Mouse (Mus musculus): ENCODE results near the gene Olfr965.
"Not testable (repeated sequence)": the region's sequence is repeated elsewhere in the genome, so short reads cannot be mapped to it uniquely, and the experiment has no call there.

Gene Olfr965

GRCm38 (mm10) chr9:39711053-39711452 is at the start of gene Olfr965:
Gene Olfr965 (plus strand): TSS chr9:39711353.
- no peak for DNase-seq (ENCODE audit: low spot score)

GRCm38 (mm10) chr9:39666905-39667304 is 44.2 kb upstream of the Olfr965 start, which contains the start of gene Olfr963:
Gene Olfr963 (plus strand): TSS chr9:39667205.
- no peak for DNase-seq (ENCODE audit: low spot score)

- no peak for DNase-seq (ENCODE audit: low spot score)
Measured at GRCm38 (mm10) chr9:39669723-39670122, 41.4 kb upstream of the Olfr965 start.

GRCm38 (mm10) chr9:39674820-39675219 is 36.3 kb upstream of the Olfr965 start:
- DNase-seq (ENCODE audit: low spot score), result no peak

- DNase-seq (ENCODE audit: low spot score), result no peak
Measured at GRCm38 (mm10) chr9:39678557-39678956, 32.6 kb upstream of the Olfr965 start.

GRCm38 (mm10) chr9:39679280-39679679 is 31.9 kb upstream of the Olfr965 start:
- DNase-seq (ENCODE audit: low spot score), result no peak

GRCm38 (mm10) chr9:39701123-39701522 is 10.0 kb upstream of the Olfr965 start:
- not testable (repeated sequence) for DNase-seq (ENCODE audit: low spot score)

GRCm38 (mm10) chr9:39707017-39707416 is 4.1 kb upstream of the Olfr965 start, which contains the start of gene Olfr149:
Gene Olfr149 (minus strand): TSS chr9:39707117.
- no peak for DNase-seq (ENCODE audit: low spot score)

- no peak for DNase-seq (ENCODE audit: low spot score)
Measured at GRCm38 (mm10) chr9:39708958-39709357, 2.2 kb upstream of the Olfr965 start.

- no peak for DNase-seq (ENCODE audit: low spot score)
Measured at GRCm38 (mm10) chr9:39730678-39731077, 19.5 kb downstream of the Olfr965 start, which contains the start of gene Olfr150. Gene Olfr150 (plus strand): TSS chr9:39730978.

GRCm38 (mm10) chr9:39740741-39741140 is 29.6 kb downstream of the Olfr965 start:
- DNase-seq (ENCODE audit: low spot score), result no peak

- DNase-seq (ENCODE audit: low spot score), result no peak
Measured at GRCm38 (mm10) chr9:39745949-39746348, 34.8 kb downstream of the Olfr965 start, which contains the start of gene Olfr967. Gene Olfr967 (plus strand): TSS chr9:39746249.

- no peak for DNase-seq (ENCODE audit: low spot score)
Measured at GRCm38 (mm10) chr9:39746428-39746827, 35.3 kb downstream of the Olfr965 start.
